Mouse (Mus musculus): Measurements from ENCODE around the gene Coro2a.
A peak's percentile ranks its signal among the peaks of the same experiment; 100 is the strongest.
"Not testable (repeated sequence)": the region's sequence is repeated elsewhere in the genome, so short reads cannot be mapped to it uniquely, and the experiment has no call there.

Coro2a gene

GRCm38 (mm10) chr4:46601844-46602423 is at the start of gene Coro2a:
TSS of gene Coro2a (minus strand) at chr4:46602202.
- peak; percentile 91 for DNase-seq (ENCODE audit: low spot score in 2 of 2)

- peak; percentile 94 to 95 for DNase-seq (ENCODE audit: low spot score in 2 of 2)
Measured at GRCm38 (mm10) chr4:46650086-46650753, 48.2 kb upstream of the Coro2a start, which contains the start of gene Tbc1d2. TSS of gene Tbc1d2 (minus strand) at chr4:46650209.

- no peak for DNase-seq (ENCODE audit: low spot score in 2 of 2)
Measured at GRCm38 (mm10) chr4:46649161-46649560, 47.2 kb upstream of the Coro2a start.

- DNase-seq (ENCODE audit: low spot score in 2 of 2), result no peak
Measured at GRCm38 (mm10) chr4:46643676-46644112, 41.7 kb upstream of the Coro2a start.

- DNase-seq (ENCODE audit: low spot score in 2 of 2), result no peak
Measured at GRCm38 (mm10) chr4:46642924-46643675, 41.1 kb upstream of the Coro2a start.

- no peak for DNase-seq (ENCODE audit: low spot score in 2 of 2)
Measured at GRCm38 (mm10) chr4:46641283-46641682, 39.3 kb upstream of the Coro2a start.

- DNase-seq (ENCODE audit: low spot score in 2 of 2), result no peak
Measured at GRCm38 (mm10) chr4:46639866-46640265, 37.9 kb upstream of the Coro2a start.

- DNase-seq (ENCODE audit: low spot score in 2 of 2), result not testable (repeated sequence)
Measured at GRCm38 (mm10) chr4:46637250-46637649, 35.2 kb upstream of the Coro2a start.

- DNase-seq (ENCODE audit: low spot score in 2 of 2), result no peak
Measured at GRCm38 (mm10) chr4:46635702-46636430, 33.9 kb upstream of the Coro2a start.

GRCm38 (mm10) chr4:46634881-46635280 is 32.9 kb upstream of the Coro2a start:
- DNase-seq (ENCODE audit: low spot score in 2 of 2), result no peak

GRCm38 (mm10) chr4:46633565-46633964 is 31.6 kb upstream of the Coro2a start:
- DNase-seq (ENCODE audit: low spot score in 2 of 2), result not testable (repeated sequence)

- no peak for DNase-seq (ENCODE audit: low spot score in 2 of 2)
Measured at GRCm38 (mm10) chr4:46632465-46632864, 30.5 kb upstream of the Coro2a start.

- DNase-seq (ENCODE audit: low spot score in 2 of 2), result no peak
Measured at GRCm38 (mm10) chr4:46630390-46630789, 28.4 kb upstream of the Coro2a start.

- DNase-seq (ENCODE audit: low spot score in 2 of 2), result no peak
Measured at GRCm38 (mm10) chr4:46628873-46629272, 26.9 kb upstream of the Coro2a start.

GRCm38 (mm10) chr4:46628081-46628480 is 26.1 kb upstream of the Coro2a start:
- no peak for DNase-seq (ENCODE audit: low spot score in 2 of 2)

- DNase-seq (ENCODE audit: low spot score in 2 of 2), result no peak
Measured at GRCm38 (mm10) chr4:46625101-46625500, 23.1 kb upstream of the Coro2a start.

- no peak for DNase-seq (ENCODE audit: low spot score in 2 of 2)
Measured at GRCm38 (mm10) chr4:46623007-46623406, 21.0 kb upstream of the Coro2a start.

GRCm38 (mm10) chr4:46620946-46621345 is 18.9 kb upstream of the Coro2a start:
- DNase-seq (ENCODE audit: low spot score in 2 of 2), result no peak

GRCm38 (mm10) chr4:46620330-46620729 is 18.3 kb upstream of the Coro2a start:
- DNase-seq (ENCODE audit: low spot score in 2 of 2), result no peak

GRCm38 (mm10) chr4:46618196-46618817 is 16.3 kb upstream of the Coro2a start:
- DNase-seq (ENCODE audit: low spot score in 2 of 2), result no peak

- DNase-seq (ENCODE audit: low spot score in 2 of 2), result no peak
Measured at GRCm38 (mm10) chr4:46617408-46617807, 15.4 kb upstream of the Coro2a start.

- no peak for DNase-seq (ENCODE audit: low spot score in 2 of 2)
Measured at GRCm38 (mm10) chr4:46614641-46615040, 12.6 kb upstream of the Coro2a start.

All from frontal cortex, postnatal 36 days (tissue).